Mouse (Mus musculus) inflammation-experienced regulatory T-cells, adult 6 months (primary cell): ENCODE measurements around the gene Dnaaf3. TPM values are rescaled to one million over a fixed set of nuclear protein-coding genes. Genes with fewer than 3 reads are reported as not detected.
A peak's percentile ranks its signal among the peaks of the same experiment; 100 is the strongest.

Source experiments
- ATAC-seq: one replicate; pipeline ENCODE4 v1.8.0; 2017
- polyA plus RNA-seq, 3 experiments: library from polyadenylated mRNA; unstranded; fragments of 100-300 nt; shearing (Covaris generic); gene quantifications; one replicate each; pipeline ENCODE4 v1.2.1; 2017

Gene Dnaaf3
- polyA plus RNA-seq, 3 experiments from 2014 or later, result 1.3 to 2.1 (median 1.3) TPM

DNA sequence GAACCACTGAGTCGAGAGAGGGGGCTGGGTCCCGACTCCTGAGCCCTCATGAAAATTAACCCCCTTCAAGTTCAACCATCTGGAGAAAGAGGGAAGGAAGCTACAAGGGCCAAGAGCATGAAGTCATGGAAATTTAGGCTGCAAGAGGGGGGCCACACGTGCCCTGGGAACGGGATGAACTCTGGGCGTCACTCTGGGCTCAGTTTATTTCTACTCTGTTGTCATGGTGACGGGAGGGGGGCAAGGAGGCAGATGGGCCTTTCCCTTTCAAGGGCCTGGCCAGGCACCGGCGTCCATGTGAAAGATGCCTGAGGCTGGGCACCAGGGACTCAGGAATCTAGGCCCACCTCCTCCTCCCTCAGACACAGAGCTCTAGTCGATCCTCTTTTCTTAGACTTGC, 34.0 kb downstream of the Dnaaf3 start:
- ATAC-seq, result no peak

DNA sequence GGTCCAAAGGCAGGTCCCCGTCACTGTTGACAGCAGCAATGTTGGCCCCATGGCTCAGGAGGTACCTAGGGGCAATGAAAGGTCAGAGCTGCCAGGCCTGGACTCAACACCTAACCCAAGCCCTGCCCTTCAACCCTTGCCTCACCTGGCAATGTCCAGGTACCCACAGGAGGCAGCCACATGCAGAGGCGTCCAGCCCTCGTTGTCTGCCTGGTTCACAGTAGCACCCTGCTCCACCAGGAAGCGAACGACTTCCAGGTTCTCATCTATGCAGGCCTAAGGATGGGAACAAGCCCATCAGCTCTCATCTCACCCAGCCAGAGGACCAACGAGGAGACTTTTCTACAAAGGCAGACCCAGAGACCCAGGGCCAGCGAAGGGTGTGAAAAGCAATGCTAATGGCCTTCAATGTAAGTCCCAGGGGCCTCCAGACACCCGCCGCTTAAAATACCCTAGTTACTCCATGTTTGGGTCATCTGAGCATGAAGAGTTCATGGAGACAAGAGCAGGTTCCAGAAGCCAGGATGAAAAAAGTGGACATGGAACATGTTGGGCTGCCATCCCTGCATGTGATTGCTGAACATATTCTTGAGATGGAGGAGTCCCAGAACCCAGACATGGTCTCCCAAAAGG, 34.9 kb downstream of the Dnaaf3 start:
- no peak for ATAC-seq

DNA sequence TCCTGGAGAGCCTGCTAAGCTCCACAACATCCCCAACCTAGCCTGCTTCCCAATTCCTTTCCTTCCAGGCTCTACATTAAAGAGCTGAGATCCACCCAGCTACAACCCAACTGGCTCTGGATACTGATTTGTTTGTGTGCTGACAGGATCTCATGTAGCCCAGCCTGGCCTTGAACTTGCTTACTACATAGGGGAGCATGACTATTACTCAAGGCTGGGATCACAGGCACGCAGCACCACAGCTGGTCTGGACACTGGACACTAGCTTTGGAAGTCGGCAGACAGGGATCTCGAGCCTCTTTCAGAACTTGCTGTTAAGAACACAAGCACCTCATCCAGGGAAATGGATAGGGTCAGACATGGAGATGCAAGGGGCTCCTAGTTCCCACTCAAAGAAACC, 35.8 kb downstream of the Dnaaf3 start:
- ATAC-seq, result no peak

DNA sequence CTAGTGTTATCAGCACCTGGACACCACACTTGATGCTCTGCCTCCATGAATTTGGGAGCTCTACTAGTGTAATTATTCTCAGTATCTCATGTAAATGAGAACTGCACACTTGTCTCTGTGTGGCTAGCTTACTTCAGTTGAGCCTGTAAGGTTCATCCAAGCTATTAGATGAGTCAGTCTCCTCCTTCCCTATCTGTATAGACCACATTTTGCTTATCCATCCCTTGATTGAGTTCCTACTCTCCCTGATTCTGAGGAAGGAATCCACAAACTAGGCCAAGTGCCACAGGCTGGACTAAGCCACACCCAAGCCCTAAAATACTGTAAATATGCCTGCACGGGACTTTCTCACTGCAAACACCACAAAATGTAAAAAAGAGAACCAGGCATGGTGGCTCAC, 38.3 kb downstream of the Dnaaf3 start:
- ATAC-seq, result no peak

GRCm38 (mm10) chr7:4492284-4493224, 39.7 kb downstream of the Dnaaf3 start:
- peak; percentile 97 for ATAC-seq

DNA sequence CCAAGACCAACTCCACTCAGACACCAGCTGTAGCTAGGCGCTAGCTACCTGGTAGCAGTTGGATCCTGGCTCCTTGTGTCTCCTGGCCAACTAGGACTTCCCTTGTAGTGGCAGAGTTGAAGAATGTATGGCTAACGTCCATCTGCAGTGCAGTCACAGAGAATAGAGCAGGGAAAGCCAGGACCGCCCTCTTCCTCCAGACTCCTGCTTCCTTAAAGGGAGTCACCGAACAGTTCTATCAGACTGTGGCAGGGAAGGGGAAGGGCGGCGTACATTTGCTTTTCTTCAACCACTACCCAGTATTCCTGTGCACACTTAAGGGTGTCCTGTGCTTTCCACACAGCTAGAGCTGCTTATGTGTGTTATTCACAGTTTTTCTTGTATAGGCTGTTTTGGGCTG, 40.9 kb downstream of the Dnaaf3 start:
- ATAC-seq, result no peak

DNA sequence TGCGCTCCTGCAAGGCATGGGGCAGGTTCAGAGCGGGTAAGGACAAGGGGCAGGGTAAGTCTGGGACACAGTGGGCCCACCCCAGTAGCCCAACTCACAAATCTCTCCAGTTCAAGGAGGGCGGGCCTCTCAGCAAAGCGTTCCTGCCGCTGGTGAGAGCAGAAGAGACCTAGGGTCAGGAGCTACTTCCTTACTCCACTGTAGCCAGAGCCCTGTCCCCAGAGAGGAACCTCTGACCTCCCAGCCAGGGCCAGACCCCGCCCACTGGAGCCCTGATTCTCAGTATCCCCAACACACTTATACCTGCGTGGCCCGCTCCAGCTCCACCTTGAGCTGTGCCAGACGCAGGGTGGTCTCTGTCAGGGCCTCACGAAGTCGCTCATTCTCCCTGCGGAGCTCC, 50.0 kb downstream of the Dnaaf3 start:
- ATAC-seq, result no peak

- ATAC-seq, result peak; percentile 70
Measured at GRCm38 (mm10) chr7:4479674-4480073, 52.6 kb downstream of the Dnaaf3 start.

- ATAC-seq, result no peak
Measured at GRCm38 (mm10) chr7:4478796-4479291, 53.4 kb downstream of the Dnaaf3 start.

GRCm38 (mm10) chr7:4478021-4478795, 54.0 kb downstream of the Dnaaf3 start:
- no peak for ATAC-seq

- ATAC-seq, result no peak
Measured at GRCm38 (mm10) chr7:4473940-4474339, 58.3 kb downstream of the Dnaaf3 start.

Other genes starting within 250 kb of the Dnaaf3 start
- gene Ncr1, start 194.7 kb downstream of the Dnaaf3 start, polyA plus RNA-seq, result under 1 TPM in 1 of 3 experiments, not detected in 2; 0.33 TPM
- not detected for gene Gp6, start 134.7 kb downstream of the Dnaaf3 start, polyA plus RNA-seq
- gene Rdh13, start 86.8 kb downstream of the Dnaaf3 start, polyA plus RNA-seq, result 10 to 100 TPM in 2 of 3 experiments, 1 to 10 TPM in 1; 6.2 to 24.7 (median 17.4) TPM
- 10 to 100 TPM in 2 of 3 experiments, 1 to 10 TPM in 1; 3.8 to 22.3 (median 12.5) TPM for gene Eps8l1, start 71.8 kb downstream of the Dnaaf3 start, polyA plus RNA-seq
- gene Ppp1r12c, start 30.8 kb downstream of the Dnaaf3 start, polyA plus RNA-seq, result 10 to 100 TPM; 19.1 to 23.9 (median 19.4) TPM
- 1 to 10 TPM; 6.4 to 8.0 (median 6.9) TPM for gene Tnnt1, start 16.1 kb downstream of the Dnaaf3 start, polyA plus RNA-seq
- 1 to 10 TPM in 2 of 3 experiments, under 1 TPM in 1; 0.48 to 3.4 (median 1.4) TPM for gene Tnni3, start 8.2 kb downstream of the Dnaaf3 start, polyA plus RNA-seq
- under 1 TPM in 1 of 3 experiments, not detected in 2; 0.83 TPM for gene Syt5, start 15.1 kb upstream of the Dnaaf3 start, polyA plus RNA-seq
- gene Ptprh, start 71.6 kb upstream of the Dnaaf3 start, polyA plus RNA-seq, result not detected
- gene Tmem86b, start 99.0 kb upstream of the Dnaaf3 start, polyA plus RNA-seq, result 1 to 10 TPM; 3.1 to 4.1 (median 4.0) TPM
- gene Ppp6r1, start 126.6 kb upstream of the Dnaaf3 start, polyA plus RNA-seq, result 10 to 100 TPM in 1 of 3 experiments, 1 to 10 TPM in 2; 7.7 to 13.6 (median 9.7) TPM
- gene Hspbp1, start 152.6 kb upstream of the Dnaaf3 start, polyA plus RNA-seq, result 10 to 100 TPM; 41.5 to 52.0 (median 46.5) TPM
- under 1 TPM in 1 of 3 experiments, not detected in 2; 0.62 TPM for gene Brsk1, start 158.2 kb upstream of the Dnaaf3 start, polyA plus RNA-seq
- not detected for gene Tmem150b, start 192.8 kb upstream of the Dnaaf3 start, polyA plus RNA-seq
- gene Kmt5c, start 207.7 kb upstream of the Dnaaf3 start, polyA plus RNA-seq, result 10 to 100 TPM; 22.6 to 25.7 (median 24.9) TPM
- gene Cox6b2, start 220.6 kb upstream of the Dnaaf3 start, polyA plus RNA-seq, result 1 to 10 TPM in 1 of 3 experiments, under 1 TPM in 1, not detected in 1; 0.86 to 1.4 TPM
- gene Fam71e2, start 238.8 kb upstream of the Dnaaf3 start, polyA plus RNA-seq, result not detected